Mouse (Mus musculus) intestine, embryonic 14.5 days (tissue): Measurements from ENCODE around the gene Pank4. TPM values are rescaled to one million over a fixed set of nuclear protein-coding genes. Genes with fewer than 3 reads are reported as not detected.

Experiments used
- ATAC-seq: fragments of 200-750 bp; cut with Nextera tagmentation; replicated peaks from 2 replicates; pipeline ENCODE4 v1.8.0; 2017; ENCODE audit warnings: low read depth, moderate number of reproducible peaks, moderate TSS enrichment, moderate library complexity; ENCODE audit not compliant: low FRiP score, low TSS enrichment
- DNase-seq: peaks from one replicate; pipeline ENCODE4 v3.0.0-alpha.2; 2018; ENCODE audit warnings: low spot score
- H3K27ac ChIP-seq: fragments of 300-500 bp; sonication (generic); 2 replicates; pipeline ENCODE4 v1.5.1; 2014; ENCODE audit warnings: low read depth, mild to moderate bottlenecking, control low read depth
- H3K27me3 ChIP-seq: fragments of 300-500 bp; sonication (generic); replicated peaks from 2 replicates; pipeline ENCODE4 v1.6.1; 2014; ENCODE audit warnings: low read length, control low read depth; ENCODE audit not compliant: control insufficient read depth, insufficient read depth
- H3K36me3 ChIP-seq: fragments of 300-500 bp; sonication (generic); 2 replicates; pipeline ENCODE4 v1.6.1; 2014; ENCODE audit warnings: low read length, control low read depth; ENCODE audit not compliant: control insufficient read depth, insufficient read depth
- H3K4me1 ChIP-seq: fragments of 300-500 bp; sonication (generic); replicated peaks from 2 replicates; pipeline ENCODE4 v1.6.1; 2014; ENCODE audit warnings: low read length, control low read depth, mixed read lengths; ENCODE audit not compliant: control insufficient read depth, insufficient read depth
- H3K4me2 ChIP-seq: fragments of 300-500 bp; sonication (generic); 2 replicates; pipeline ENCODE4 v1.6.1; 2014; ENCODE audit warnings: low read length
- H3K4me3 ChIP-seq: fragments of 300-500 bp; sonication (generic); 2 replicates; pipeline ENCODE4 v1.5.1; 2014; ENCODE audit warnings: low read depth, low read length, control low read depth, mixed read lengths
- H3K9ac ChIP-seq: fragments of 300-500 bp; sonication (generic); 2 replicates; pipeline ENCODE4 v1.6.1; 2014; ENCODE audit warnings: mild to moderate bottlenecking, low read length
- H3K9me3 ChIP-seq: fragments of 300-500 bp; sonication (generic); 2 replicates; pipeline ENCODE4 v1.6.1; 2016; ENCODE audit warnings: low read length, control low read depth; ENCODE audit not compliant: control insufficient read depth
- WGBS: fragments of 180-500 bp; shearing (Covaris S2); extraction: QIAGEN DNeasy Blood & Tissue Kit; methylation state at CpG from one replicate; pipeline ENCODE4 v1.1.7; 2014; 5-methylcytosine and 5-hydroxymethylcytosine counted together
- polyA plus RNA-seq: library from polyadenylated mRNA; unstranded; fragments of >200 nt; fragmentation: Nextera tagmentation; extraction: Ambion mirVana; gene quantifications from 2 replicates; pipeline ENCODE4 v1.2.1, GENCODE M21; 2014

Gene Pank4
- 45.4 and 46.7 TPM in 2 replicates for polyA plus RNA-seq

DNA sequence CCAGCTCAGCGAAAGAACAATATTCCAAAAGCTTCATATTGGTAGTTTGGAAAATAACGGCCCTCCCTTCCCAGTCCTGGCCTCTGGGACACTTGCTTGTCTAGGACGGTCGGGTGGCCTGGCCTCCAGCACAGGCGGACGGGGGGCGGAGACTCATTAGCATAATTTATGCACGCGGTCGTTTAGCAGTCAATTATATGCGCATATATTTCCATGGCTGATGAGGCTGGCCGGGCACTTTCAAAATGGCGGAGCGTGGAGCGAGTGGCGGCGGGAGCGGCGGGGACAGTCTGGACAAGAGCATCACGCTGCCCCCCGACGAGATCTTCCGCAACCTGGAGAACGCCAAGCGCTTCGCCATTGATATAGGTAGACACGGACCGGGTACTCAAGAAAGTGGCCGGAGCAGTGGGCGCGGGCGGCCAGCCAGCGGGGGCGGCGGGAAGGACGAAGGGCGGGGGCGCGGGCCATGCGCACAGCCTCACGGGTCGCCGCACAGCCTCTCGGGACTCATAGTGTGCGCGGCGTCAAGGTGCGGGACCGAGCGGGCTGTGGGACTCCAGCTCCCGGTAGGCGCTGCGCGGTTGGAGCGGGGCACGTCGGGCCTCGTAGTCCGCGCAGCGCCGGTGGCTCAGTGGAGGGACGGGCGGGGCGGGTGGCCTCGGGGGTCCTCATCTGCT, at the start of gene Pank4:
Gene Pank4, plus strand, starts transcription at position 223 of the 680 bp plus-strand sequence.
- peaks cover 34% of the 10 kb centered on the region for H3K4me1 ChIP-seq
- peaks cover 19% of the 10 kb centered on the region for H3K36me3 ChIP-seq
- WGBS, result under 1% methylated on average over 63 of the region's 66 CpGs
- H3K4me2 ChIP-seq, result peak within 1 kb of the TSS; percentile 81
- H3K4me3 ChIP-seq, result peak within 1 kb of the TSS; percentile 69
- peaks cover 43% of the 10 kb centered on the region for H3K27me3 ChIP-seq
- H3K9ac ChIP-seq, result peak within 1 kb of the TSS; percentile 66
- no peaks in the 10 kb centered on the region for H3K9me3 ChIP-seq
- ATAC-seq (peak; percentile 93), DNase-seq (peak; percentile 95)
- H3K27ac ChIP-seq, result peak within 1 kb of the TSS; percentile 86

- no peak overlapping the region for H3K4me2 ChIP-seq
- no peak overlapping the region for H3K4me3 ChIP-seq
- WGBS, result 89% methylated on average over 4 of the region's 4 CpGs
- H3K27ac ChIP-seq, result no peak overlapping the region
- peaks cover 12% of the 10 kb centered on the region for H3K4me1 ChIP-seq
- DNase-seq (no peak), ATAC-seq (no peak)
- H3K36me3 ChIP-seq, result no peaks in the 10 kb centered on the region
- no peaks in the 10 kb centered on the region for H3K27me3 ChIP-seq
- H3K9ac ChIP-seq, result no peak overlapping the region
- no peaks in the 10 kb centered on the region for H3K9me3 ChIP-seq
These were observed 49.7 kb upstream of the Pank4 start for GRCm38 (mm10) chr4:154914252-154914651.

DNA sequence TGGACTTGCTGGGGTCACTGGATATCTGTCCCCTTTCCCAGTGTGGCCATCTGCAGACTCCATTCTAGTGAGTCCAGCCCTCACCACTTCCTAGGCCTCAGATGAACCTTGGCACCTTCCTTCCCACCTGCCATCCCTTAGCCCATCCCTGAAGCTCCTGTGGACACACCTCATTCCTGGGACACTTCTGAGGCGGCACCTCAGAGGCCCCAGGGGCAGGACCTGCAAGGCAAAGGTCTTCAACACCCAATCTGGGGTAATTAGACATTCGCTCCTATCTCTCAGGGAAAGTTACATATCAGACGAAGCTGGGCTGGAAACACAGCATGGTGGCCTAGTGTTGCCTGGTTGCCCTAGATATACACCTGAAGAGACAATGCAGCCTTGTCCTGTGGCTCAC, 49.2 kb upstream of the Pank4 start:
- Histone ChIP-seq H3K9me3 (no peaks in the 10 kb centered on the region), H3K9ac (no peak overlapping the region), H3K4me2 (no peak overlapping the region), H3K36me3 (no peaks in the 10 kb centered on the region), H3K27ac (no peak overlapping the region), H3K4me3 (no peak overlapping the region), H3K4me1 (peaks cover 12% of the 10 kb centered on the region), H3K27me3 (no peaks in the 10 kb centered on the region)
- DNase-seq (no peak), ATAC-seq (peak; percentile 71; the same call in 1 of the 2 replicates)
- WGBS, result 62% methylated on average over 3 of the region's 3 CpGs

- ATAC-seq (no peak), DNase-seq (no peak)
- H3K9me3 ChIP-seq, result no peaks in the 10 kb centered on the region
- H3K27ac ChIP-seq, result no peak overlapping the region
- H3K27me3 ChIP-seq, result no peaks in the 10 kb centered on the region
- no peaks in the 10 kb centered on the region for H3K36me3 ChIP-seq
- peaks cover 12% of the 10 kb centered on the region for H3K4me1 ChIP-seq
- H3K4me2 ChIP-seq, result no peak overlapping the region
- H3K4me3 ChIP-seq, result no peak overlapping the region
- 79% methylated on average over 10 of the region's 10 CpGs for WGBS
- H3K9ac ChIP-seq, result no peak overlapping the region
These were observed 48.6 kb upstream of the Pank4 start for GRCm38 (mm10) chr4:154915286-154915685.

- Histone ChIP-seq H3K36me3 (no peaks in the 10 kb centered on the region), H3K27me3 (no peaks in the 10 kb centered on the region), H3K27ac (no peak overlapping the region), H3K4me2 (no peak overlapping the region), H3K9ac (no peak overlapping the region), H3K9me3 (no peaks in the 10 kb centered on the region), H3K4me3 (no peak overlapping the region), H3K4me1 (peaks cover under 1% of the 10 kb centered on the region; the same call in 1 of the 2 replicates)
- no peak for DNase-seq
- WGBS, result 84% methylated on average over 4 of the region's 4 CpGs
- ATAC-seq, result no peak
These were observed 47.3 kb upstream of the Pank4 start for GRCm38 (mm10) chr4:154916662-154917061.

DNA sequence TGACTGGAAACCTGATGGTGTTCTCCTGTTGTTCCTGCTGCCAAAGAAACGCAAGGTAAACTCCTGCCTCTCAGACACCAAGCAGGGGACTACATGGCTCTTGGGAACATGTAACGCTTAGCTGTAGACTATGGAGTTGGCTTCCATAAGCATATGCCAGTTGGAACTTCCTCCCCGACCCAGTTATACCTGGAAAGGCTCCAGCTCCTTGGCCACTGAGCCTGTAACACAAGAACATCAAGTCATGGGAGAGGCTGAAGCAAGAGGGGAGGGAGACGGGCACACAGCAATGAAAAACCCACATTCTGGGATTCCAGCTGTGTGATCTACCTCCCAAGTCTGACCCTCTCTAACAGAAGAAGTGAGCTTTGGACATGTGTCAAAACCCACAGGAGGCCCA, 41.6 kb upstream of the Pank4 start:
- no peak overlapping the region for H3K4me2 ChIP-seq
- no peaks in the 10 kb centered on the region for H3K27me3 ChIP-seq
- H3K27ac ChIP-seq, result no peak overlapping the region
- H3K4me1 ChIP-seq, result peaks cover 8% of the 10 kb centered on the region
- H3K9me3 ChIP-seq, result no peaks in the 10 kb centered on the region
- DNase-seq (no peak), ATAC-seq (no peak)
- H3K9ac ChIP-seq, result no peak overlapping the region
- no peaks in the 10 kb centered on the region for H3K36me3 ChIP-seq
- 77% methylated on average over 4 of the region's 4 CpGs for WGBS
- no peak overlapping the region for H3K4me3 ChIP-seq

DNA sequence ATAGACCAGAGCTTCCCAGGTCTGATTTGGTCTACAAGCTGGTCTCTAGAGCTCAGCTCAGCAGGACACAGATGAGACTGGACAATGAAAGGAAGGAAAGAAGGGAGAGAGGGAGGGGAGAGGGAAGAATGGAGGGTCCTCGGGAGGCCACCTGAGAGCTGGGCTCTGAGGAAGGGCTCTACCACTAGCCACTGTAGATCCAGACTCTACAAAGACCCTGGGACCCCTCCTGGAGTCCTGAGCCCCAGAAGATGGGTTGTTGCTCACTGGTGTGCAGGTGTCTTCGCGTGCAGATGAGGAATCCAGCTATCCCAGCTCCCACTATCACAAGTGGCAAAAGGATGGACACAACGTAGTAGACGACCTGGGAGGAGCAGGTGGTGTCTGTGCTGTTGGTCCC, 41.0 kb upstream of the Pank4 start:
- Histone ChIP-seq H3K4me2 (no peak overlapping the region), H3K9ac (no peak overlapping the region), H3K9me3 (no peaks in the 10 kb centered on the region), H3K27ac (no peak overlapping the region), H3K4me1 (peaks cover 14% of the 10 kb centered on the region), H3K27me3 (no peaks in the 10 kb centered on the region), H3K4me3 (no peak overlapping the region), H3K36me3 (no peaks in the 10 kb centered on the region)
- WGBS, result 78% methylated on average over 5 of the region's 5 CpGs
- ATAC-seq (no peak), DNase-seq (no peak)

DNA sequence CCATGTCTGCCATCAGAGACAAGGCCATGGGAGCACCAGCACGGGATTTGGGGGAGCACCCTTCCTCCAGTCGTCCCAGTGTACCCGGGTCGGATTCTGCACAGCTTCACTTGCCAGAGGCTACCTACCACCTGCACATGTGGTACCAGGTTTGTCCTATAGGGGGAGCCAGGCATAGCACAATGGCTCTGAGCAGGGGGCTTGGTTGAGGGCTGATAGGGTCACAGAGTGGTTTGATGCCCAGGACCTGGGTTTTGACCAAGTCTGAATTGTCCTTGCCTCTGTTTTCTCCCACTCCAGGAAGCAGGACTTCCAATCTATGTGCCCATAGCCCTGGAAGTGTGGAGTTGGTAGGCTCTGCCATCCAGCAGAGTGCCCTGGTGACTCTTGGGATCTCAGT, 38.5 kb upstream of the Pank4 start:
- Histone ChIP-seq H3K4me1 (peaks cover 25% of the 10 kb centered on the region), H3K4me2 (no peak overlapping the region), H3K9ac (no peak overlapping the region), H3K27me3 (no peaks in the 10 kb centered on the region), H3K36me3 (no peaks in the 10 kb centered on the region), H3K4me3 (no peak overlapping the region), H3K27ac (no peak overlapping the region), H3K9me3 (no peaks in the 10 kb centered on the region)
- no peak for DNase-seq
- 61% methylated on average over 4 of the region's 4 CpGs for WGBS
- ATAC-seq, result no peak
